Mouse (Mus musculus) intestine, embryonic 16.5 days (tissue): ENCODE data around the gene Fank1. TPM values are rescaled to one million over a fixed set of nuclear protein-coding genes. Genes with fewer than 3 reads are reported as not detected.

Experiments
- ATAC-seq: fragments of 200-750 bp; cut with Nextera tagmentation; 2 replicates; pipeline ENCODE4 v1.8.0; 2017; ENCODE audit warnings: moderate TSS enrichment, moderate library complexity
- H3K27ac ChIP-seq: fragments of 300-500 bp; sonication (generic); 2 replicates; pipeline ENCODE4 v1.5.1; 2014; ENCODE audit warnings: mild to moderate bottlenecking, low read length
- H3K27me3 ChIP-seq: fragments of 300-500 bp; sonication (generic); replicated peaks from 2 replicates; pipeline ENCODE4 v1.6.1; 2014; ENCODE audit warnings: low read length, control low read depth, mixed read lengths; ENCODE audit not compliant: control insufficient read depth, insufficient read depth
- H3K36me3 ChIP-seq: fragments of 300-500 bp; sonication (generic); 2 replicates; pipeline ENCODE4 v1.6.1; 2014; ENCODE audit warnings: low read length, control low read depth; ENCODE audit not compliant: control insufficient read depth, insufficient read depth
- H3K4me1 ChIP-seq: fragments of 300-500 bp; sonication (generic); 2 replicates; pipeline ENCODE4 v1.6.1; 2014; ENCODE audit warnings: low read length, control low read depth, mixed read lengths; ENCODE audit not compliant: control insufficient read depth, insufficient read depth
- H3K4me2 ChIP-seq: fragments of 300-500 bp; sonication (generic); 2 replicates; pipeline ENCODE4 v1.6.1; 2014; ENCODE audit warnings: low read depth, low read length, control low read depth
- H3K4me3 ChIP-seq: fragments of 300-500 bp; sonication (generic); 2 replicates; pipeline ENCODE4 v1.5.1; 2014; ENCODE audit warnings: mild to moderate bottlenecking, low read length
- H3K9ac ChIP-seq: fragments of 300-500 bp; sonication (generic); 2 replicates; pipeline ENCODE4 v1.6.1; 2014; ENCODE audit warnings: low read depth, low read length
- H3K9me3 ChIP-seq: fragments of 300-500 bp; sonication (generic); 2 replicates; pipeline ENCODE4 v1.6.1; 2016; ENCODE audit warnings: low read length, control low read depth; ENCODE audit not compliant: control insufficient read depth
- WGBS: fragments of 180-500 bp; shearing (Covaris S2); extraction: QIAGEN DNeasy Blood & Tissue Kit; methylation state at CpG from one replicate; pipeline ENCODE4 v1.1.7; 2014; 5-methylcytosine and 5-hydroxymethylcytosine counted together
- polyA plus RNA-seq: library from polyadenylated mRNA; unstranded; fragments of >200 nt; fragmentation: Nextera tagmentation; extraction: Ambion mirVana; gene quantifications from 2 replicates; pipeline ENCODE4 v1.2.1, GENCODE M21; 2015

The Fank1 gene
- polyA plus RNA-seq, 1 experiment from 2014 or later: 0.54 TPM

- peak overlapping the region; percentile 37; the same call in 1 of the 2 replicates for H3K27ac ChIP-seq
Observed at GRCm38 (mm10) chr7:133923994-133924393, 147.3 kb downstream of the Fank1 start.

GRCm38 (mm10) chr7:133925771-133926170 lies 149.1 kb downstream of the Fank1 start:
- no peaks in the 10 kb centered on the region for H3K9me3 ChIP-seq
- no peak overlapping the region for H3K9ac ChIP-seq
- WGBS: 35% methylated on average over 2 of the region's 2 CpGs

More at GRCm38 (mm10) chr7:133923994-133924393, 147.3 kb downstream of the Fank1 start:
- H3K9me3 ChIP-seq: no peaks in the 10 kb centered on the region
- no peaks in the 10 kb centered on the region for H3K36me3 ChIP-seq
- 31% methylated on average over 6 of the region's 6 CpGs for WGBS
- H3K9ac ChIP-seq: no peak overlapping the region
- peak; percentile 53 for ATAC-seq
- H3K4me3 ChIP-seq: no peak overlapping the region
- peaks cover 11% of the 10 kb centered on the region for H3K4me1 ChIP-seq
- no peaks in the 10 kb centered on the region for H3K27me3 ChIP-seq
- no peak overlapping the region for H3K4me2 ChIP-seq

GRCm38 (mm10) chr7:133928981-133929380 lies 152.3 kb downstream of the Fank1 start:
- H3K4me1 ChIP-seq: peaks cover 10% of the 10 kb centered on the region
- no peak overlapping the region for H3K4me3 ChIP-seq
- no peaks in the 10 kb centered on the region for H3K9me3 ChIP-seq
- no peak overlapping the region for H3K9ac ChIP-seq
- H3K27me3 ChIP-seq: no peaks in the 10 kb centered on the region; the same call in 1 of the 2 replicates
- no peaks in the 10 kb centered on the region for H3K36me3 ChIP-seq
- no peak overlapping the region for H3K4me2 ChIP-seq
- H3K27ac ChIP-seq: no peak overlapping the region
- WGBS: 90% methylated on average over 3 of the region's 3 CpGs
- ATAC-seq: no peak

More at GRCm38 (mm10) chr7:133925771-133926170, 149.1 kb downstream of the Fank1 start:
- no peak overlapping the region for H3K27ac ChIP-seq
- no peak for ATAC-seq
- no peaks in the 10 kb centered on the region for H3K36me3 ChIP-seq
- peaks cover 11% of the 10 kb centered on the region for H3K4me1 ChIP-seq
- H3K4me3 ChIP-seq: no peak overlapping the region
- no peak overlapping the region for H3K4me2 ChIP-seq
- H3K27me3 ChIP-seq: no peaks in the 10 kb centered on the region; the same call in 1 of the 2 replicates

Other genes starting within 250 kb of the Fank1 start
- 0.13 TPM in 1 of 2 replicates, not detected in the other for gene Tex36, start 174.7 kb upstream of the Fank1 start, polyA plus RNA-seq
- 13.7 and 14.1 TPM in 2 replicates for gene Edrf1, start 139.3 kb upstream of the Fank1 start, polyA plus RNA-seq
- 0.07 TPM in 1 of 2 replicates, not detected in the other for gene Mmp21, start 96.8 kb upstream of the Fank1 start, polyA plus RNA-seq
- 134 and 158 TPM in 2 replicates for gene Bccip, start 67.5 kb upstream of the Fank1 start, polyA plus RNA-seq
- gene Uros, start 66.8 kb upstream of the Fank1 start, polyA plus RNA-seq: 33.5 and 37.2 TPM in 2 replicates
- gene Dhx32, start 5.9 kb downstream of the Fank1 start, polyA plus RNA-seq: 89.5 and 93.9 TPM in 2 replicates